Mouse (Mus musculus): ENCODE measurements around the gene Taf10.
"Not testable (repeated sequence)": the region's sequence is repeated elsewhere in the genome, so short reads cannot be mapped to it uniquely, and the experiment has no call there.

The Taf10 gene

GRCm38 (mm10) chr7:105752716-105753115 is 8.6 kb upstream of the Taf10 start:
- no peak for DNase-seq (ENCODE audit: low read depth)

- peak; percentile 94 for DNase-seq (ENCODE audit: low read depth)
Measured at GRCm38 (mm10) chr7:105751491-105752433, 7.6 kb upstream of the Taf10 start, which contains the start of gene Tpp1. Gene Tpp1 (minus strand): TSS chr7:105752235.

- no peak for DNase-seq (ENCODE audit: low read depth)
Measured at GRCm38 (mm10) chr7:105747776-105748175, 3.6 kb upstream of the Taf10 start.

- not testable (repeated sequence) for DNase-seq (ENCODE audit: low read depth)
Measured at GRCm38 (mm10) chr7:105743246-105743925, 775 bp downstream of the Taf10 start.

GRCm38 (mm10) chr7:105742539-105743215 is 1.5 kb downstream of the Taf10 start:
- DNase-seq (ENCODE audit: low read depth) = not testable (repeated sequence)

GRCm38 (mm10) chr7:105741978-105742377 is 2.2 kb downstream of the Taf10 start:
- no peak for DNase-seq (ENCODE audit: low read depth)

GRCm38 (mm10) chr7:105740851-105741250 is 3.3 kb downstream of the Taf10 start:
- no peak for DNase-seq (ENCODE audit: low read depth)

- no peak for DNase-seq (ENCODE audit: low read depth)
Measured at GRCm38 (mm10) chr7:105740089-105740795, 3.9 kb downstream of the Taf10 start.

- DNase-seq (ENCODE audit: low read depth) = peak; percentile 90
Measured at GRCm38 (mm10) chr7:105738948-105739347, 5.2 kb downstream of the Taf10 start.

- DNase-seq (ENCODE audit: low read depth) = no peak
Measured at GRCm38 (mm10) chr7:105738286-105738685, 5.9 kb downstream of the Taf10 start.

- no peak for DNase-seq (ENCODE audit: low read depth)
Measured at GRCm38 (mm10) chr7:105737648-105738047, 6.5 kb downstream of the Taf10 start.

- DNase-seq (ENCODE audit: low read depth) = peak; percentile 67
Measured at GRCm38 (mm10) chr7:105736911-105737521, 7.1 kb downstream of the Taf10 start, which contains the start of gene Rrp8. Gene Rrp8 (minus strand): TSS chr7:105737385.

GRCm38 (mm10) chr7:105736264-105736901 is 7.8 kb downstream of the Taf10 start, which contains the start of gene Ilk:
Gene Ilk (plus strand): TSS chr7:105736592.
- peak; percentile 94 for DNase-seq (ENCODE audit: low read depth)

GRCm38 (mm10) chr7:105735464-105735863 is 8.7 kb downstream of the Taf10 start:
- DNase-seq (ENCODE audit: low read depth) = not testable (repeated sequence)

GRCm38 (mm10) chr7:105734826-105735225 is 9.3 kb downstream of the Taf10 start:
- DNase-seq (ENCODE audit: low read depth) = no peak

GRCm38 (mm10) chr7:105733836-105734235 is 10.3 kb downstream of the Taf10 start:
- no peak for DNase-seq (ENCODE audit: low read depth)

GRCm38 (mm10) chr7:105728701-105729428 is 15.3 kb downstream of the Taf10 start:
- DNase-seq (ENCODE audit: low read depth) = peak; percentile 45

GRCm38 (mm10) chr7:105726980-105727325 is 17.2 kb downstream of the Taf10 start:
- no peak for DNase-seq (ENCODE audit: low read depth)

GRCm38 (mm10) chr7:105726144-105726979 is 17.8 kb downstream of the Taf10 start:
- peak; percentile 81 for DNase-seq (ENCODE audit: low read depth)

Measured in NIH3T3 (cell line).